Mouse (Mus musculus) liver, embryonic 16.5 days (tissue): Measurements from ENCODE around the gene Pptc7. TPM values are rescaled to one million over a fixed set of nuclear protein-coding genes. Genes with fewer than 3 reads are reported as not detected.

ENCODE experiments used
- ATAC-seq: fragments of 200-750 bp; cut with Nextera tagmentation; 2 replicates; pipeline ENCODE4 v1.8.0; 2017; ENCODE audit warnings: low read depth, mild to moderate bottlenecking, moderate number of reproducible peaks, moderate library complexity
- H3K27ac ChIP-seq: fragments of 300-500 bp; sonication (generic); 2 replicates; pipeline ENCODE4 v1.5.1; 2014; ENCODE audit warnings: mild to moderate bottlenecking, low read length
- H3K27me3 ChIP-seq: fragments of 300-500 bp; sonication (generic); 2 replicates; pipeline ENCODE4 v1.6.1; 2014; ENCODE audit warnings: low read depth, low read length, mixed read lengths; ENCODE audit not compliant: control insufficient read depth, insufficient read depth
- H3K36me3 ChIP-seq: fragments of 300-500 bp; sonication (generic); 2 replicates; pipeline ENCODE4 v1.6.1; 2014; ENCODE audit warnings: mild to moderate bottlenecking; ENCODE audit not compliant: control insufficient read depth, insufficient read depth
- H3K4me1 ChIP-seq: fragments of 300-500 bp; sonication (generic); 2 replicates; pipeline ENCODE4 v1.6.1; 2014; ENCODE audit warnings: low read depth, low read length, mixed read lengths; ENCODE audit not compliant: control insufficient read depth
- H3K4me2 ChIP-seq: fragments of 300-500 bp; sonication (generic); 2 replicates; pipeline ENCODE4 v1.6.1; 2014; ENCODE audit warnings: low read depth, low read length, mixed read lengths
- H3K4me3 ChIP-seq: fragments of 300-500 bp; sonication (generic); 2 replicates; pipeline ENCODE4 v1.5.1; 2014; ENCODE audit warnings: low read depth, mild to moderate bottlenecking, low read length
- H3K9ac ChIP-seq: fragments of 300-500 bp; sonication (generic); 2 replicates; pipeline ENCODE4 v1.6.1; 2014; ENCODE audit warnings: low read depth, low read length
- H3K9me3 ChIP-seq: fragments of 300-500 bp; sonication (generic); replicated peaks from 2 replicates; pipeline ENCODE4 v1.6.1; 2016; ENCODE audit warnings: low read length; ENCODE audit not compliant: control insufficient read depth
- WGBS: fragments of 180-500 bp; shearing (Covaris S2); extraction: QIAGEN DNeasy Blood & Tissue Kit; methylation state at CpG from one replicate; pipeline ENCODE4 v1.1.7; 2014; ENCODE audit not compliant: insufficient replicate concordance; 5-methylcytosine and 5-hydroxymethylcytosine counted together
- polyA plus RNA-seq: library from polyadenylated mRNA; unstranded; fragments of >200 nt; fragmentation: Nextera tagmentation; extraction: Ambion mirVana; gene quantifications from 2 replicates; pipeline ENCODE4 v1.2.1, GENCODE M21; 2015

Pptc7 gene
- polyA plus RNA-seq, 1 experiment from 2014 or later, result 4.1 TPM

DNA sequence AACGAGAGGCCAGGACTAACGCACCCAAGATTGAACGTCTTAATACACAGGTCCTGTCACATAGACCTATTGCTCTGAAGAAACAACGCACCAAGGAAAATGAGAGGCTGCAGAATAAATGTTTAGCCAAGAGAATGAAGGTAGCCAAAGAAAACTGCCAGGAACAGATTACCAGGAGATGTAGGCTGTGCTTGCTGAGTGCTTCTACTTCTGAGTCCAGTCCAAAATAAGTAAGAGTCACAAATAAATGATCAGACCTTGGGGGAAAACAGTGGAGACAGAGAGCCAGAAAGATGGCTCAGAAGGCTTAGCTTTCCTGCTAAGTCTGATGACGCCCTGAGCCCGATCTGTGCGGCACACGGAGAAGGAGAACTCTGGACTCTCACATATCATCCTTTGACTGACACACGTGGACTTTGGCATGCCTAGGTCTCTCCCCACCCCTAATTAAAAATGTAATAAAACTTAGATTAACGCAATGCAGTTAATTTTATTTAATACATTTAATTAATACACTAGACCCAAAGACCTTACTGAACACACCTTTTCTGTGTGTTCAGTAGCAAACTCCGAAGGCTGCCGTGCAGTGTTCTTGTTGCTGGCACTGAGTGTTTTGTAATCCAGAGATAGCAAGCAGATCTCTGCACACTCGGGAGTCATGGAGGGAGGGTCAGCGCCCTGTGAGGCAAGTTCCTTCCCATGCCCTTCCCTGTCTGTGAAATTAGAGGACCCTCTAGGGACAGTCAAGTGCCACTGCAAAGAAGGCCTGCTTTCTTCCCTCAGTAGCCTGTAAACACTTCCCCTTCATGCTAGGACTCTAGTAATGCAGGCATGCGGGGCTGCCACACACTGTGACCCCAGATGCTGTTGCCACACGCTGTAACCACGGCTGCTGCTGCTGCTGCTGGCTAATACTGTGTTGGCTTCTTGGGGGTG is 18.9 kb downstream of the Pptc7 start:
- Histone ChIP-seq H3K4me3 (no peak overlapping the region), H3K9ac (no peak overlapping the region), H3K27me3 (no peaks in the 10 kb centered on the region), H3K4me2 (no peak overlapping the region), H3K27ac (peak overlapping the region; percentile 29; the same call in 1 of the 2 replicates), H3K4me1 (peaks cover 24% of the 10 kb centered on the region), H3K9me3 (no peaks in the 10 kb centered on the region), H3K36me3 (no peaks in the 10 kb centered on the region)
- 46% methylated on average over 17 of the region's 17 CpGs for WGBS
- ATAC-seq, result peak; percentile 71

DNA sequence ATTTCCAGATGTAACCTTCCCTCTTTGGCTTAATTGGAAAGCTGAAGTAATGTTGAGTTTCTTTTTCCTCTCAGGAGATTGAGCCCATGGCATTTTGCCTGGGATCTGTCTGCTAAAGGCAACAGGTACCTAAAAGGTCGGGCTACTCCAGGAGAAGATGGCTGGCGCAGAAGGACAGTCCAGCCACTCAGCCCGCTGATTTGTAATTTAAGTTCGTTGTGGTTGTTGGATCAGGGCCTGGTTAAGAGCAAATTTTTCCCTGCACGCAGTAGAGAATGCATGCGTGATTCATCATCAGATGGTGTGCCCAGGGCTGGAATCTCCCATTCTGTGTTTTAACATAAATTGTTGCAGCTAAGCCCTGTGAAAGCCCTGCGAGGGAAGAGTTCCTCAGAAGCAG is 19.8 kb downstream of the Pptc7 start:
- Histone ChIP-seq H3K27me3 (no peaks in the 10 kb centered on the region), H3K9me3 (no peaks in the 10 kb centered on the region), H3K4me1 (peaks cover 24% of the 10 kb centered on the region), H3K4me2 (no peak overlapping the region), H3K36me3 (no peaks in the 10 kb centered on the region), H3K4me3 (no peak overlapping the region), H3K9ac (no peak overlapping the region), H3K27ac (no peak overlapping the region)
- WGBS, result 80% methylated on average over 7 of the region's 7 CpGs
- ATAC-seq, result no peak

DNA sequence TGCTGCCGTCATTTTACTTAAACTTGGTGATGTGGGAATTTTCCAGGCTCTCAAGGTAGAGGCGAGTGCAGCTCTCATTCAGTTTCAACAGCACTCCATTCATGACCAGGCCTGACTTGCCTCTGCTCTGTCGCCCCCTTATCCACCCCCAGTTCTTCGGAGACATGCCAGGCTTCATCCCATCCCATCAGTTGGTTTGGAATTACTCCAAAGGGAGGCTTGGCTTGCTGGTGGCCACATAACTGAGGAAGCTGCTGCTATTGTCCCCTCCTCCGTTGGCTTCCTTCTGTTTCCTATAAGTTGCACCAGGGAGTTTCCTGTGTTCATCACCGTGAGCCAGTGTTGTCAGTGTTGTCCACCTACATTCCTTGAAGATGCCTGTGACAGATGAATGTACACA is 20.4 kb downstream of the Pptc7 start:
- WGBS, result 59% methylated on average over 6 of the region's 6 CpGs
- Histone ChIP-seq H3K36me3 (no peaks in the 10 kb centered on the region), H3K4me3 (no peak overlapping the region), H3K9me3 (no peaks in the 10 kb centered on the region), H3K27me3 (no peaks in the 10 kb centered on the region), H3K27ac (no peak overlapping the region), H3K4me1 (peaks cover 24% of the 10 kb centered on the region), H3K9ac (no peak overlapping the region), H3K4me2 (no peak overlapping the region)
- no peak for ATAC-seq

DNA sequence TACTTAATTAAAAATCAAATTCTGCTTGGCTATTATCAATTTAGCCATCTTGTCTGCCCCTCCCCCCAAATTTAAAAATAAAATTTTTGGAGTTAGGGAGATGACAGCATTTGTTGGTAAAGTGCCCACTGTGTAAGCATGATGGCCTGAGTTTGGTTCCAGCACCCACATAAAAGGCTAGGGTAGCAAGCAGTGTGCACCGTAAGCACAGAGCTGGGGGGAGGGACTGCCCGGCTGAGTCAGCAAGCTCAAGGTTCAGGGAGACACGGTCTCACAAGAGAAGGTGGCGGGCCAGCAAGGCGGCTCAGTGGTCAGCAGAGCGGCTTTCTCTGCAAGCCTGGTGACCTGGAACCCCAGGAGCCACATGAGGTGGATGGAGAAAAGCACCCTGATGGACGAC is 21.3 kb downstream of the Pptc7 start:
- peaks cover 24% of the 10 kb centered on the region for H3K4me1 ChIP-seq
- no peak overlapping the region for H3K9ac ChIP-seq
- ATAC-seq, result no peak
- WGBS, result 71% methylated on average over 7 of the region's 7 CpGs
- H3K36me3 ChIP-seq, result no peaks in the 10 kb centered on the region
- no peaks in the 10 kb centered on the region for H3K9me3 ChIP-seq
- no peaks in the 10 kb centered on the region for H3K27me3 ChIP-seq
- H3K4me3 ChIP-seq, result no peak overlapping the region
- no peak overlapping the region for H3K27ac ChIP-seq
- H3K4me2 ChIP-seq, result no peak overlapping the region

DNA sequence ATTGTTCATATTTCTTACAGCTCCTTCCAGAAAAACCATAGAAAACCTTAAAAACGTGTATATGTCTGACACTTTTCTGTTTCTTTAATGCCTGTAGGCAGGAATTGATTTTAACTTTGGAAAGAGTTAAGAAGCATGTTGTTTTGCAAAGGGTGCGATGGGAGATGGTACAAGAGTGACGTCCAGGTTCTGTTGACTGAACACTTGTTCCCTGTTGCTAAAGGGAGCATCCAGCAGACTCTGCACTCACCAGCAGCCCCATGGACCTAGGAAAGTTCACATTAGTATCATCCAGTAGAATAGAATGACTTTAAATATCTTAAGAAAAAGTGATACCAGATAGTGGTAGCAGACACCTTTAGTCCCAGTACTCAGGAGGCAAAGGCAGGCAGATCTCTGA is 22.4 kb downstream of the Pptc7 start:
- H3K27me3 ChIP-seq, result no peaks in the 10 kb centered on the region
- no peaks in the 10 kb centered on the region; the same call in 1 of the 2 replicates for H3K36me3 ChIP-seq
- H3K4me3 ChIP-seq, result no peak overlapping the region
- 71% methylated on average over 3 of the region's 3 CpGs for WGBS
- no peak overlapping the region for H3K4me2 ChIP-seq
- no peak for ATAC-seq
- no peaks in the 10 kb centered on the region for H3K9me3 ChIP-seq
- peaks cover 24% of the 10 kb centered on the region for H3K4me1 ChIP-seq
- no peak overlapping the region for H3K9ac ChIP-seq
- H3K27ac ChIP-seq, result no peak overlapping the region

DNA sequence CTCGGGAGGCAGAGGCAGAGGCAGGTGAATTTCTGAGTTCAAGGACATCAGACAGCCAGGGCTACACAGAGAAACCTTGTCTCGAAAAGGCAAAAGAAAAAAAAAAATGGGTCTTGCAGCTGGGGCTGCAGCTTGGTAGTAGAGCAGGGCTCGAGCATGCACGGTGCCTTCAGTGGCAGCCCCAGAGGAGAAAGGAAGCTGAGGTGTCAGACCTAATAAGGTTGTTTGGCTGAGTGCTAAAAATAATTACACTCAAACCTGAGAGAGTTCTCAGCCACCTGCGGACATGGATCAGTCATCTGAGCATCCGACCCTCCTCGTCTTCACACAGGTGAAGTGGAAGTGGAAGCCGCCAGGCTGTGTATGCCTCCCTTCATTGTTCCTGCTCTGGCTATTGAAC is 26.5 kb downstream of the Pptc7 start:
- Histone ChIP-seq H3K36me3 (peaks cover 2% of the 10 kb centered on the region; the same call in 1 of the 2 replicates), H3K4me2 (no peak overlapping the region), H3K4me1 (peaks cover 12% of the 10 kb centered on the region), H3K4me3 (no peak overlapping the region), H3K27me3 (no peaks in the 10 kb centered on the region), H3K9me3 (no peaks in the 10 kb centered on the region), H3K9ac (no peak overlapping the region), H3K27ac (no peak overlapping the region)
- 74% methylated on average over 8 of the region's 8 CpGs for WGBS
- ATAC-seq, result no peak

DNA sequence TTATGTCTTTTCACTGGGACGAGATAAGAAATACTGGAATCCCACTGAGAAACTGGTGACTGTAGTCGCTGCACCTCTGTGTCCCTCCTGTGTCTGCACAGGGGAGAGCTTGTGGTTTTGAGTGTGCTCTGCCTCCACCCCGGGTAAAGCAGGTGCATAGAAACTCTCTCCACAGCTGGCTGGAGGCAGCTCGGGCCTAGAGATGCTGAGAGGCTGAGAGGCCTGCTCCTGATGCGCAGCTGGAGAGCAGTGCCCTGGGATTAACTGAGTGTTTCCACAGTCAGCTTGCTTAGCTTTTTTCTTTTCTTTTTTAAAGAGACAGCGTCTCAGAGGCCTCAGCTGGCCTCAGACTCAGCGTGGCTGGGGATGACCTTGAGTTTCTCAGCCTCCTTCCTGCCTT is 27.5 kb downstream of the Pptc7 start:
- 68% methylated on average over 7 of the region's 7 CpGs for WGBS
- H3K27me3 ChIP-seq, result no peaks in the 10 kb centered on the region
- no peak overlapping the region for H3K4me3 ChIP-seq
- H3K4me1 ChIP-seq, result peaks cover 12% of the 10 kb centered on the region
- H3K9ac ChIP-seq, result no peak overlapping the region
- no peaks in the 10 kb centered on the region for H3K9me3 ChIP-seq
- H3K4me2 ChIP-seq, result no peak overlapping the region
- no peak for ATAC-seq
- no peak overlapping the region for H3K27ac ChIP-seq
- peaks cover 2% of the 10 kb centered on the region; the same call in 1 of the 2 replicates for H3K36me3 ChIP-seq

DNA sequence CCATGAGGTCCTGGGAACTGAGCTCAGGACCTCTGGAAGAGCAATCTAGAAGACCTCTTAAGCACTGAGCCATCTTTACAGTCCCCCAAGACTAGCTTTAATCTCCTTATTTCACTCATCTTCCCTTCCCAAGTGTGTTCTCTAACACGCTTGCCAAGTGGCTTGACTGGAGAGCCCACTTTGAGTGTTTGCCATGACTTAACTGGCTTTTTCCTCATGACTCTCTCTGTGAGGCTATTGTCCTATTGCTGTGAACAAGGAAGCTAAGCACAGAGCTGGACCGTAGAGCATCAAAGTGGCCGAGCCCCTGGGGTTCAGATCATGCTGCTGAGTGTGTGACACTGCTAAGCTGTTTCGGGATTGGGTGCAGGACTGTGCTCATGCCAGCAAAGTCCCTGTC is 28.2 kb downstream of the Pptc7 start:
- ATAC-seq, result no peak
- Histone ChIP-seq H3K27ac (no peak overlapping the region), H3K9ac (no peak overlapping the region), H3K4me2 (no peak overlapping the region), H3K9me3 (no peaks in the 10 kb centered on the region), H3K36me3 (peaks cover 5% of the 10 kb centered on the region), H3K4me1 (peaks cover 12% of the 10 kb centered on the region), H3K4me3 (no peak overlapping the region), H3K27me3 (no peaks in the 10 kb centered on the region)
- WGBS, result 76% methylated on average over 4 of the region's 4 CpGs

DNA sequence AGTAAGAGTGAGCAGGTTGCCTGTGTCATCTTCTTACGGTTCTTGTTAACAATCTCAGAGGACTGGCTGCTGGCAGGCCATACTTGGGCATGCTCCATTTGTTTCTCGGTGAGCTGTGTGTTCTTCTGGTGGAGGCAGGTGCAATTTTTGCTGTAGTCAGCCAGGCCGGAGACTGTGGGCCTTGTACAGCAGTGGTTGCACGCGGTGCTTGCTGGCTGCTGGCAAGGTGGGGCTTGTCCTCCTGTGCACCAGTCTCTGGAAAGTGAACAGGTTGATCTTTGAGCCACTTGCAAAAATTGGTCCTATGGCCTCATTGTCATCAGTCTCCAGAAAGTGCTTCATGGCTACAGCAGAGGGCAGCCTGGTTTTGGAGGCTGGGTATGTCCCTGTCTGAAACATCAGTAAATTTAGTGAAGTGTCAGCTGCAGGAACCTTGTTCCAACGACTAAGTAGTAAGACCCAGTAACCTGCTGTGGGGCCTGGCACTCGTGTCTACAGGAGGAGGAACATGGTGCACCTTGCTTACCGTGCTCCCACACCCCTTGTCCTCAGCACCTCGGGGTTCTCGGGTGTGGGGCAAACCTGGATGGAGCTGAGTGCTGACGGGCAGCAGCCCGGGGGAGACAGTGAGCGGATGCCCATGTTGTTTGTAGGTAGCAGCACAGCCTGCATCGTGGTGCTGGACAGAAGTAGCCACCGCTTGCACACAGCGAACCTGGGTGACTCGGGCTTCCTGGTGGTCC is 28.9 kb downstream of the Pptc7 start:
- H3K27me3 ChIP-seq, result no peaks in the 10 kb centered on the region
- no peak overlapping the region for H3K9ac ChIP-seq
- no peak overlapping the region for H3K4me2 ChIP-seq
- 77% methylated on average over 17 of the region's 17 CpGs for WGBS
- H3K4me3 ChIP-seq, result no peak overlapping the region
- H3K36me3 ChIP-seq, result peaks cover 5% of the 10 kb centered on the region
- no peak overlapping the region for H3K27ac ChIP-seq
- H3K4me1 ChIP-seq, result peaks cover 14% of the 10 kb centered on the region
- ATAC-seq, result no peak
- H3K9me3 ChIP-seq, result no peaks in the 10 kb centered on the region
